Mouse (Mus musculus) kidney, adult 2 months (tissue): ENCODE data around the gene Epas1. TPM values are rescaled to one million over a fixed set of nuclear protein-coding genes. Genes with fewer than 3 reads are reported as not detected.
A peak's percentile ranks its signal among the peaks of the same experiment; 100 is the strongest.

Source experiments
- DNase-seq: peaks from one replicate; pipeline ENCODE4 v3.0.0; 2021
- H3K27ac ChIP-seq: fragments of 200-500 bp; 2 replicates; pipeline ENCODE4 v1.5.1; 2012; ENCODE audit warnings: low read depth, low read length, control low read depth, inconsistent platforms; ENCODE audit not compliant: insufficient read depth
- H3K27me3 ChIP-seq: fragments of 200-500 bp; replicated peaks from 2 replicates; pipeline ENCODE4 v1.6.1; 2012; ENCODE audit warnings: mild to moderate bottlenecking, moderate library complexity, low read length, inconsistent platforms; ENCODE audit not compliant: control insufficient read depth, insufficient read depth
- H3K36me3 ChIP-seq: fragments of 200-500 bp; 2 replicates; pipeline ENCODE4 v1.6.1; 2012; ENCODE audit warnings: mild to moderate bottlenecking, moderate library complexity, low read length, inconsistent platforms; ENCODE audit not compliant: control insufficient read depth, insufficient read depth
- H3K4me1 ChIP-seq: fragments of 200-500 bp; 2 replicates; pipeline ENCODE4 v1.6.1; 2011; ENCODE audit warnings: low read length; ENCODE audit not compliant: control insufficient read depth, insufficient read depth
- H3K4me3 ChIP-seq: fragments of 200-500 bp; 2 replicates; pipeline ENCODE4 v1.5.1; 2011; ENCODE audit warnings: mild to moderate bottlenecking, low read depth, low read length, control low read depth; ENCODE audit not compliant: insufficient read depth
- CTCF ChIP-seq: fragments of 200-500 bp; conservative IDR thresholded peaks from 2 replicates; pipeline ENCODE4 v1.5.1; 2011; ENCODE audit warnings: low read depth, mild to moderate bottlenecking, control low read depth, low read length, moderate library complexity, mixed read lengths; ENCODE audit not compliant: insufficient read depth, insufficient read length
- POLR2A ChIP-seq: fragments of 200-500 bp; IDR thresholded peaks from one replicate; pipeline ENCODE4 v1.6.1; 2011; ENCODE audit warnings: low read depth, low read length, control low read depth
- whole genome bisulfite sequencing: fragments of 180-500 bp; shearing (Covaris S2); methylation state at CpG from one replicate; pipeline ENCODE4 v1.1.7; 2018; 5-methylcytosine and 5-hydroxymethylcytosine counted together
- polyA plus RNA-seq: library from polyadenylated mRNA; depleted of rRNA; stranded (reverse); fragments of >200 nt; gene quantifications from 2 replicates; pipeline ENCODE4 v1.2.3, GENCODE M21; 2012; rRNA removed

The Epas1 gene
- 75.9 and 108 TPM in 2 replicates for polyA plus RNA-seq

DNA sequence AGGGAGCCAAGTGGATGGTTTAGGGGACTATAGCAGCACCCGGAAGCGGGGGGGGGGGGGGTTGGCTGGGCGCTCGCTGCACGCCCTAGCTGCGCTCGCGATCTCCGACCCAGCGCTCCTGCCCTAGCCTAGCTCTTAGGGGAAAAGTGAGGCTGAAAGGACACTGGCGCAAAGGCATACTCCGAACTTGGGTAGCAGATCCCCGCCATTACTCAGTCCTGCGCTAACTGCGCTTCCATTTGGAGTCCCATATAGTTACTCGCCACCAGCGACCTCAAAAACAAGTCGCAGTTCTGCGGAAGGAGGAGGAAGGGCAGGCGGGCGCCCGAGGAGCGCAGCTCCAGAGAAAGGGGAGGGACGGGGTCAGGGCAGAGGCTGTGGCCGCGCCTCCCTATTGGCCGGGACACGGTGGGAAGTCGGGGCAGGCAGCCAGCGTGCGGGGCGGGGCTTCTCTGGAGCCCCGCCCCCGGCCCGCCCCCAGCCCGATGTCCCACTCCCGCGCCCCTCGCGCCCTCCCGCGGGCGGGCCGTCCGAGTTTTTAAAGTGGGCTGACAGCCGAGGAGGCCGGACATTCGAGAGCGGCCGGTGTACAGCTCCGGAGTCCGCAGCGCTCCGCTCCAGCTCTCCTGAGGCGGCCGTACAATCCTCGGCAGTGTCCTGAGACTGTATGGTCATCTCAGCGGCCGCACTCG lies at the start of gene Epas1:
Gene Epas1, plus strand, starts transcription at position 571 of the 692 bp plus-strand sequence.
- no peaks in the 10 kb centered on the region for H3K36me3 ChIP-seq
- no peaks in the 10 kb centered on the region for H3K27me3 ChIP-seq
- H3K4me1 ChIP-seq = no peaks in the 10 kb centered on the region; the same call in 1 of the 2 replicates
- H3K4me3 ChIP-seq = peak within 1 kb of the TSS; percentile 75
- TF ChIP-seq CTCF (0 out of 2 replicates have a peak, but pooled peaks have one; percentile 17), POLR2A (peak; percentile 89)
- WGBS = 1% methylated on average over 56 of the region's 60 CpGs
- DNase-seq = peak; percentile 95
- H3K27ac ChIP-seq = peak within 1 kb of the TSS; percentile 97

DNA sequence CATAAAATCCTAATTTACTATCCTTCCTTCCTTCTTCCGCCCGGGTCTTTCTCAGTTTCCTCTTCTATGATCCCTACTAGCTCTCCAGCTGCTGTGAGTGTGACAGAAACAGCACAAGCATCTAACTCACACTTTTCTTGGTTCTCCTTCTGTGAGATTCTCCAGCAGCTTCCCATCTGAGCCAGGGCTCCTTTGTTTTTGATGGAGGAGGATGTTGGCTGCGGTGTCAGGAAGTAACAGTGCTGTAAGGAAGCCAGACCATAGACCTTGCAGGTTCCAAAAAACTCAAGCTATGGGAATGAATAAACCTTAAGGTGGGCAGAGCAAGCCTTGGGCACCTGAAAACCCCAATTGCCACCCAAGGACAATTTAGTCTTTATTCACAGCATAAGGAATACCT lies 48.3 kb upstream of the Epas1 start:
- no peaks in the 10 kb centered on the region for H3K36me3 ChIP-seq
- peak; percentile 50 for DNase-seq
- no peak for TF ChIP-seq CTCF
- no peak for TF ChIP-seq POLR2A
- no peaks in the 10 kb centered on the region for H3K27me3 ChIP-seq
- H3K27ac ChIP-seq = no peak overlapping the region
- no peak overlapping the region for H3K4me3 ChIP-seq
- WGBS = 60% methylated on average over 3 of the region's 3 CpGs
- no peaks in the 10 kb centered on the region for H3K4me1 ChIP-seq

DNA sequence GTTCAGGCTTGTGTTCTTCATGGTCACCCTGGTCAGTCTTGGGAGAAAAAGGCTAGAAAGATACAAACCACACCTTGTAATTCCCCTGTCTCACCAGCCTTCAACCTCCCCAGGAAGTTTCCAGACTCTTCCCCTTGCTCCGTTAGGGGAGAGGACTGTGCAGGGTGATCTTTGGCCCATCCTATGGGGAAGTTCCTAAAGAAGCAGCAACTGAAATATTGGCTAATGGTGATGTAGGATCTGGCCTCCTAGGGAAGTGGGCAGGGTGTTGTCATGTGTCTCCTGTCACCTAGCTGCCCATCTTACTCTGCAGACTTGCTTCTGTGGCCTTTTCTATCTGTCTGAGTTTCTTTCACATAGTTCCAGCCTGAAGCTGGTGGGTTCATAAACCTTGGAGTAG lies 47.0 kb upstream of the Epas1 start:
- TF ChIP-seq CTCF (no peak), POLR2A (no peak)
- Histone ChIP-seq H3K4me3 (no peak overlapping the region), H3K36me3 (no peaks in the 10 kb centered on the region)

DNA sequence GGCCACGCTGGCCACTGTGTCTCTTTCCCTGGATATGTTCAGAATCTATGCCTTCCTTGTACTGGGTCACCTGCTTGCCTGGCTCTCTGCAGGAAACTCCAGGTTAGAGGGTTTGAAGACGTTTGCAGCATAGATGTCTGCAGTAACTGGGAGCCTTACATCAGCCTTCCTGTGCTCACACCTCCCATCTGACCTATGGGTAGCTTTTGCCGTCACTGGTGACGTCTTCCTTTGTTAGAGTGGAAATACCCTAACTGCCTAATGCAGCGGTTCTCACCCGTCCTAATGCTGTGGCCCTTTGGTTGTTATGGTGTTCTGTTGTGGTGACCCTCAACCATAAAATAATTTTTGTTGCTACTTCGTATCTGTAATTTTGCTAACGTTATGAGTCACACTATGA lies 43.7 kb upstream of the Epas1 start:
- TF ChIP-seq CTCF (no peak), POLR2A (no peak)
- H3K27ac ChIP-seq = no peak overlapping the region
- no peak for DNase-seq
- H3K36me3 ChIP-seq = no peaks in the 10 kb centered on the region
- H3K4me3 ChIP-seq = no peak overlapping the region
- no peaks in the 10 kb centered on the region for H3K27me3 ChIP-seq
- peaks cover 4% of the 10 kb centered on the region; the same call in 1 of the 2 replicates for H3K4me1 ChIP-seq
- WGBS = 83% methylated on average over 8 of the region's 8 CpGs

More for the DNA sequence above, 47.0 kb upstream of the Epas1 start:
- H3K27me3 ChIP-seq = no peaks in the 10 kb centered on the region
- WGBS = 85% methylated on average over 1 of the region's 1 CpGs
- no peak for DNase-seq
- no peaks in the 10 kb centered on the region for H3K4me1 ChIP-seq
- no peak overlapping the region for H3K27ac ChIP-seq

DNA sequence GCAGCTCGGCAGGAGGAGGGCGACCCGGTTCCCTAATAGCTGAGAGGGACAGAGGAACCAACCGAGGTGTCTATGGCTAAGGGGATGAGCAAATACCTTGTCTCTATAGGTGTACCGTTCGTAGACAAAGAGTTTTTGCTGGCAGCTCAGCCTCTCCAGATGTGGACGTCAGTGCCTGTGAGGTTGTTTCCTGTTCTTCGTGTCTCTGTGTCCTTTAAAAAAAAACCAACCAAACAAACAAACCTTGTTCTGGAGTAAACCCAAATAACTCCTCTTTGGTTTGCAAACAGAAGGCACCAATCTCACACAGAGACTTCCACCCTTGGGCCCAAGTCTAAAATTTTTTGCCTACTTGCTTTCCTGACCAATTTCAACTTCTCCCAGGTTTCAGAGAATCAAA lies 43.1 kb upstream of the Epas1 start:
- peak overlapping the region; percentile 74 for H3K27ac ChIP-seq
- 77% methylated on average over 8 of the region's 8 CpGs for WGBS

DNA sequence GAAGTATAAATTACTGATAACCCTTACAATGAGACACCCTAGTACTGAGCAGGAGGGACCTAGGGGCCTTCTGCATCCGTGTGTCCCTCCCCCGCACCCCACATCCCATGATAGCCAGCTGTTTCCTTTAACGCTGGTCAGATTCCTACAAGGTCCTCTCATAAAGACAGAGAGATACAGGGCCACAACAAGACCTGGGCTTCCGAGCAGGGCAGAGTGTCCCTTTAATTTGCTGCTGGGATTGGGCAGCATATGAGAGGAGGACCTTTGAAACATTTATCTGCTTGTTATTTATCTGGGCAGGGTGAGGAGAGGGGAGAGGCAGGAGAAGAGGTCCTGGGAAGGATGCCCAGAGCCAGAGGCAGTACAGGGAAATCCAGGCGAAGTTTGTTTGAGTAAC lies 41.6 kb upstream of the Epas1 start:
- 57% methylated on average over 5 of the region's 5 CpGs for WGBS
- Histone ChIP-seq H3K27me3 (no peaks in the 10 kb centered on the region), H3K4me3 (no peak overlapping the region), H3K36me3 (no peaks in the 10 kb centered on the region), H3K4me1 (peaks cover 4% of the 10 kb centered on the region; the same call in 1 of the 2 replicates), H3K27ac (no peak overlapping the region)
- TF ChIP-seq CTCF (no peak), POLR2A (no peak)
- DNase-seq = peak; percentile 13

More for the DNA sequence above, 43.1 kb upstream of the Epas1 start:
- H3K4me3 ChIP-seq = no peak overlapping the region
- H3K4me1 ChIP-seq = peaks cover 4% of the 10 kb centered on the region; the same call in 1 of the 2 replicates
- no peaks in the 10 kb centered on the region for H3K36me3 ChIP-seq
- peak; percentile 46 for DNase-seq
- H3K27me3 ChIP-seq = no peaks in the 10 kb centered on the region
- TF ChIP-seq POLR2A (no peak), CTCF (no peak)

DNA sequence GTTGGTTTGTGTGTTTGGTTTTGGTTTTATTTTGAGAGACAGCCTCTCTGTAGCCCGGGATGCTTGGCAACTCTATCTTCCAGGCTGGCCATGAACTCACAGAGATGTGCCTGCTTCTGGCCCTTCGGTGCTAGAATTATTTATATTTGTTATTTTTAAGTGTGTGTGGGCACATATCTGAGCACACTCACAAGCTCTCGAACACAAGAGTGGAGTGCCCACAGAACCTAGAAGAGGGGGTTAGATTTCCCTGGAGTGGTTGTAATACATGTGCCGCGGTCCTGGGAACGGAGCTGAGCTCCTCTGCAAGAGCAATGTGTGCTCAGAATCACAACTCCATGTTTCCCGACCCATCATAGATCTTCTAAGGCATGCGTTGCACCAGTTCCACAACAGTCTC lies 40.9 kb upstream of the Epas1 start:
- Histone ChIP-seq H3K27ac (no peak overlapping the region), H3K4me1 (peaks cover 4% of the 10 kb centered on the region; the same call in 1 of the 2 replicates), H3K27me3 (no peaks in the 10 kb centered on the region), H3K4me3 (no peak overlapping the region), H3K36me3 (no peaks in the 10 kb centered on the region)
- WGBS = 92% methylated on average over 8 of the region's 8 CpGs
- TF ChIP-seq POLR2A = no peak
- TF ChIP-seq CTCF = no peak
- no peak for DNase-seq
